Mouse (Mus musculus) adipocyte (in vitro differentiated cells): ENCODE measurements around the gene Snrpd3.

Experiments
- DNase-seq: peaks from one replicate; pipeline ENCODE4 v3.0.0-alpha.2; 2016; ENCODE audit warnings: low spot score

Snrpd3 gene

DNA sequence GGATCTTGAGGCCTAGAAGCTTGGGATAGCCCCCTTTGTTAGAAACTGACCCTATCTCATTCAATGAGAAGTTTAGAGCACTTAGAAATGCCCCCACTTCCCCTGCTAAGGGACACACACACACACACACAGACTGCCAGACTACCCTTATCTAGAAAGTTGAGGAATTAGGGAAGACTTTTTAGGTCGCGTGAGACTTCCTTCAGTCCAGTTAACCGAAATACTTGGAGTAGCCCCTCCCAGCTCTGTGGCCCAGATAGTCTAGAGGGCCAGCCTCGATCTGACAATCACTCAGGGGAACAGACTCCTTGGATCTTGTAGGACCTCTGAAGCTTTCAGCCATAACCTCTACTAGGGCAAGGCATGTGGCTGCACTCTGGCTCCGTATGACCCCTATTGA lies 50.7 kb downstream of the Snrpd3 start:
- DNase-seq: no peak

DNA sequence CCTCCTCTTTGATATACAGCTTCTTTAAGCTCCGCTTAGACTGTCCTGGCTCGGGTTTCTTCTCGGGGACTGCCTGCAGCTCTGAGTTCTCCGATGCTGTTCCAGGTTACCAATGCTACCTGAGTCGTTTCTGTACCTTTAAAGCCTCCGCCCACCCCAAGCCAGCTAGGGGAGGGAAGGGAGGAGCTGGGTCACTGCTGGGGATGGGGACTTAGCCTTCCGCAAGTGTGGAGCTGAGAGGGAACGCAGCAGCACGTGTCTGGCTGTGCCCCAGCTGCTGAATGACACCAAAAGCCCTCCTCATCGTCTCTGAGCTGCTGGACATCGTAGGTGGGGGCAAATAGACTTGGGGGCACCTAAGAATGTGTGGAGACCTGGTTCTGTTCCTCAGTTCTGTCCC lies 51.1 kb downstream of the Snrpd3 start:
- DNase-seq: no peak

DNA sequence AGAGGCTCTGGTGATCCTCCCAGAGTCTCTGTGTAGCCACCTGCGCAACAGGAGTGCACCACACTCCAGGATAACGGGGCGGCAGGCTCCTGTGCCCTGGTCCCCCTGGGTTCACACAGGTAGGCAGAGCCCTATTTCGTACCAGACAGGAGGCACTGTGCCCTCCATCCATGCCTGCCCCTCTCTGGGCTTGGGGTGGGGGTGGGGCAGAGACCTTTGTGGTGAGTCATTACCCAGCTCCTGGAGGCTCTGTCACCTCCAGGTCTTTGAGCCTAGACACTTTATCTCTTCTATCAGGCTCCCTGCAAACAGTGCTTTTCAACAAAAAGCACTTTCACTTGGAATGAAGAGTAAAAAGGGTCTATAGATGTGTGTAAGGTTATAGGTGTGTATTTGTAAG lies 51.5 kb downstream of the Snrpd3 start:
- no peak for DNase-seq

DNA sequence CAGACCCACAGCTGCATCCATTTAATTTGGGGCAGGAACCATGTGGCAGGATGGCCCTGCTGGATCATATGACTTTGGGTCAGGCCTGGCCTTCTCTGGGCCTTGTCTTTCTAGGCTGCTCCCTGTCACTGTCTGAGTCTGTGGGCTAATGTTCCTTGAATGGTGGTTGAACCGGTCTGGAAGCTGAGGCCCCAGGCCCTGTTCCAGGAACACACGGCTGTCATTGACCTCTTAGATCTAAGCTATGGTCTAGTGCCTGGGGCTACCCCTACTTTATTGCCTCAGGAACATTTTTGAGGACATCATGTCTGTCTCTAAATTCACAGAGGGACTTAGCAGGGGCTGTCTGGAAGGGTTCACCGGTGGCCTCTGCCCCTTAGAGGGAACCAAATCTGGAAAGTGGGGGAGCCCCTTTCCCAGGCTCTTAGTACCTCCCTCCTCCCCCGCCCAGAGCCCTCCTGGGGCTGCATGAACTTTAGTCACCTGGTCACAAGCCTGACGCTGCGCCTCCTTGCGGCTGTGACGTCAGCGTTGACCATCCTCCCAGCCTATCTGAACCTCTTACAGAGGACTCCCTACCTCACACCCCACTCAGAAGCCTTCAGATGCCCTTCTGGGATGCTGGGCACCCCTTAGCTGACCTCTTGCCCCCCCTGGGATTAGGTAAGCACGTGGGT lies 53.8 kb downstream of the Snrpd3 start:
- no peak for DNase-seq

DNA sequence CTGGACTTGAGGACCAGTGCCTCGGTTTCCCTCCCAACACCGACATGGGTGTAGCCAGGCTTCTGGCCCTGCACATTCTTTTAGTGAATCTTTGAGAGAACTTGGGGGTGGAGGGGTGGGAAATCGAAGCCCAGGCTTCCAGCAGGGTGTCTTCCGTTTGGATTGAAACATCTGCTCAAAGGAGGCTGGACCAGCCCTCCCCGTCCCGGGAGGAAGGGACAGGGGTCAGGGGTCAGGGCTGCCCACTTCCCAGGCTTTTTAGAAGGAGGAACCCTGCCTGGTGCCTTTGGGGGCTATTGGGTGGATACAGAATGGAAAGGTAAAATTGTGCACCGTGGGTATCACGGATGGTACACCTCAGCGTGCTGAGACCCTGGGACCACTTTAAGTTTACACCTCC lies 54.6 kb downstream of the Snrpd3 start:
- no peak for DNase-seq

DNA sequence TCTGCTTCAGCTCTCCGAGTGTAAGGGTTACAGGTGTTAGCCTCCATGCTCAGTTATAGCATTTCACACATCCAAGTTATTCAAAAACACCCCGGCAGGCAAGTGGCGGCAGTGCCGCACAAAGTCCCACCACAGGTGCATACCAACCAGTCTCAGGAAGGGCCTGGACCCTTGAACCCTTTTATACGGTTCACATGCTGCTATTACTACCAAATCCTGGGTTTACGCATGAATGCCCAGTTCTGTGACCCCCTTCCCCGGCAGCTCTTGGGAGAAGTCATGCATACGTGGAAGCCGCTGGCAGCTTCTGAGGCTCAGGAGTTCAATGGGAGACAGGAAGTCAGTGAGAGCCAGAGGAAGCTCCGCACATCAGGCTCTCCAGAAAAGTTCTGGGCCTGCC lies 55.8 kb downstream of the Snrpd3 start:
- no peak for DNase-seq

DNA sequence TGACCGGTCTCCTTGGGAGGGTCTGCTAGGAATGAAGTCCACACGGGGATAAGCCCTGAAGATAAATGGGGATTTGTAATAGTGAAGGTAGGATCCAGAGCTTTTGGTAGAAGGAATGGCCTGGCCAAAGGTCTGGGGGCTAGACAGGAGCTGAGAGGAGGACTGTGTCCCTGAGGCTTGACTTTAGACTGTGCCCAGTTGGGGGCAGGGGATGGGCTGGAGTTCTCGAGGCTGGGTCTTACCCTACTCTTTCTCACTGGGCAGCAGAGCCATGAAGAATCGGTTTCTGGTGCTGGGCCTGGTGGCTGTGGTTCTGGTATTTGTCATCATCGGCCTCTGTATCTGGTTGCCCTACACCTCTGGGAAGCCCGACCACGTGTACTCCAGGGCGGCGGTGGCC lies 56.6 kb downstream of the Snrpd3 start:
- DNase-seq: no peak

DNA sequence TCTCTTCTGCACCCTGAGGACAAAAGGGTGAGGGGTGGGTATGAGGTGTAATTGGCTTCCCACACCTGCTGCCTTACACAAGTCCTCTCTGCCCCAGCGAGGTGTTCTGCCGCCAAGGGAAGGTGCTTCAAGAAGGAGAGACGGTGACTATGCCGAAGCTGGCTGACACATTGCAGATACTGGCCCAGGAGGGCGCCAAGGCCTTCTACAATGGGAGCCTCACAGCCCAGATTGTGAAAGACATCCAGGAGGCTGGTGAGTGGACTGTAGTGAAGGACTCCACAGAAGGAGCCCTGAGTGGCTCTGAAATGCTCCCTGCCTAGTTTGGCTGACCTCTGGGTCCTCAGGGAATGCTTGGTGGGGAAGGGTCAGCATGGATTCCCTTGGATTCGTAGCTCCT lies 61.8 kb downstream of the Snrpd3 start:
- DNase-seq: no peak

DNA sequence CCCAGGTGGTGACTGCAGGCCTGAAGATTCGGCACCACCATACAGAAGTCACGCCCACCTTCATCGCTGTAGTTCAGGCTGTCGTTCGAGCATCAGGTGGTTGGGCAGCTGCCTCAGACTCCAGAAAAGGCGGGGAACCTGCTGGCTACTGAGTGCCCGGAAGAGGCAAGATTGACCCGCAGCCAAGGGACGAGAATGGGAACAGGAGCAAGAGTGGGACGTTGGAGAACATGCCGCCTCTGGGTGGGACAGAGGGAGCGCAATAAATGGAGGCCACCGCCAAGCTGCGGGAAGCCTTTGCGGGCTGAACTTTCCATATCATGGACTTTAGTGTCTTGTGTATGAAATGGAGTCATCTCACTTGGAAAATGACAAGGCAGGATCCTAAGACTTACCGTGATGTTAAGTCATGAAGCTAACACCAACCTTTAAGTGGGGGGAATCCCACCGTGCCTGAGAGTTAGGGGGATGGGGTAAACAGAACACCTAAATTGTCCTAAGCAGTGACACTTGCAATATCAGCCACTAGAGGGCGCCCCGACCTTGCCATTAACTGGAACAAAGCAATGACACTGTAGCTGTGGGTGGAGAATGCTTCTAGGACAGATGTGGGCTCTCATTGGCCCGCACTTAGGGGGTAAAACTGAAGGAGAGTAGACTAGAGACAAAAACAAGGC lies 68.7 kb downstream of the Snrpd3 start:
- peak; percentile 90 for DNase-seq

DNA sequence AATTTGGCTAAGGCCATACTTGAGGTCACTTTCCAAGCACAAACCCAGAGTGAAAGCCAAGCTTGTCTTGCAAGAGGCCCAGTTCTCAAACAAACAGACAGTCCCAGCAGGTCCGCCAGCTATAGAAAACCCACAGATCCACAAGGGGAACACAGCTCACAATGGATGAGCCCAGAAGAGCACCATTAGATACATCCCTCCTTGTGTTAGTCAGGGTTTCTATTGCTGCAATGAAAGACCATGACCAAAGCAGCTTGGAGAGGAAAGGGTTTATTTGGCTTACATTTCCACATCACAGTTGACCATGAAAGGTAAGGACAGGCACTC lies 69.2 kb downstream of the Snrpd3 start:
- DNase-seq: no peak
